Mouse (Mus musculus) stomach, postnatal 0 days (tissue): Measurements from ENCODE around the gene Wipi1. TPM values are rescaled to one million over a fixed set of nuclear protein-coding genes. Genes with fewer than 3 reads are reported as not detected.
A peak's percentile ranks its signal among the peaks of the same experiment; 100 is the strongest.

Experiments used
- ATAC-seq: fragments of 200-750 bp; cut with Nextera tagmentation; 2 replicates; pipeline ENCODE4 v1.8.0; 2017; ENCODE audit not compliant: low FRiP score, low TSS enrichment
- DNase-seq: peaks from one replicate; pipeline ENCODE4 v3.0.0-alpha.2; 2016; ENCODE audit warnings: low spot score
- H3K27ac ChIP-seq: fragments of 300-500 bp; sonication (generic); replicated peaks from 2 replicates; pipeline ENCODE4 v1.5.1; 2014; ENCODE audit warnings: mild to moderate bottlenecking, control low read depth
- H3K27me3 ChIP-seq: fragments of 300-500 bp; sonication (generic); 2 replicates; pipeline ENCODE4 v1.6.1; 2014; ENCODE audit warnings: low read length; ENCODE audit not compliant: control insufficient read depth, insufficient read depth
- H3K36me3 ChIP-seq: fragments of 300-500 bp; sonication (generic); 2 replicates; pipeline ENCODE4 v1.6.1; 2014; ENCODE audit warnings: low read length, mixed read lengths; ENCODE audit not compliant: control insufficient read depth, insufficient read depth
- H3K4me1 ChIP-seq: fragments of 300-500 bp; sonication (generic); replicated peaks from 2 replicates; pipeline ENCODE4 v1.6.1; 2014; ENCODE audit warnings: antibody characterized with exemption; ENCODE audit not compliant: control insufficient read depth, insufficient read depth
- H3K4me2 ChIP-seq: fragments of 300-500 bp; sonication (generic); replicated peaks from 2 replicates; pipeline ENCODE4 v1.6.1; 2014; ENCODE audit warnings: low read depth, mild to moderate bottlenecking, control low read depth, moderate library complexity
- H3K4me3 ChIP-seq: fragments of 300-500 bp; sonication (generic); 2 replicates; pipeline ENCODE4 v1.5.1; 2014; ENCODE audit warnings: low read depth, low read length, control low read depth
- H3K9ac ChIP-seq: fragments of 300-500 bp; sonication (generic); 2 replicates; pipeline ENCODE4 v1.6.1; 2014; ENCODE audit warnings: mild to moderate bottlenecking, low read length, control low read depth, mixed read lengths
- H3K9me3 ChIP-seq: fragments of 300-500 bp; sonication (generic); 2 replicates; pipeline ENCODE4 v1.6.1; 2016; ENCODE audit warnings: low read length; ENCODE audit not compliant: control insufficient read depth
- CTCF ChIP-seq: IDR thresholded peaks from 2 replicates; pipeline ENCODE4 v1.5.1; 2016; ENCODE audit warnings: antibody characterized with exemption, low read depth, mild to moderate bottlenecking, moderate library complexity
- EP300 ChIP-seq: optimal IDR thresholded peaks from 2 replicates; pipeline ENCODE3; 2016; ENCODE audit warnings: antibody characterized with exemption
- WGBS: fragments of 180-500 bp; shearing (Covaris S2); extraction: QIAGEN DNeasy Blood & Tissue Kit; methylation state at CpG from one replicate; pipeline ENCODE4 v1.1.7; 2014; 5-methylcytosine and 5-hydroxymethylcytosine counted together
- polyA plus RNA-seq: library from polyadenylated mRNA; unstranded; fragments of >200 nt; fragmentation: Nextera tagmentation; extraction: Ambion mirVana; gene quantifications from 2 replicates; pipeline ENCODE4 v1.2.1, GENCODE M21; 2015

Wipi1 gene
- polyA plus RNA-seq, 1 experiment from 2014 or later = 40.5 TPM

DNA sequence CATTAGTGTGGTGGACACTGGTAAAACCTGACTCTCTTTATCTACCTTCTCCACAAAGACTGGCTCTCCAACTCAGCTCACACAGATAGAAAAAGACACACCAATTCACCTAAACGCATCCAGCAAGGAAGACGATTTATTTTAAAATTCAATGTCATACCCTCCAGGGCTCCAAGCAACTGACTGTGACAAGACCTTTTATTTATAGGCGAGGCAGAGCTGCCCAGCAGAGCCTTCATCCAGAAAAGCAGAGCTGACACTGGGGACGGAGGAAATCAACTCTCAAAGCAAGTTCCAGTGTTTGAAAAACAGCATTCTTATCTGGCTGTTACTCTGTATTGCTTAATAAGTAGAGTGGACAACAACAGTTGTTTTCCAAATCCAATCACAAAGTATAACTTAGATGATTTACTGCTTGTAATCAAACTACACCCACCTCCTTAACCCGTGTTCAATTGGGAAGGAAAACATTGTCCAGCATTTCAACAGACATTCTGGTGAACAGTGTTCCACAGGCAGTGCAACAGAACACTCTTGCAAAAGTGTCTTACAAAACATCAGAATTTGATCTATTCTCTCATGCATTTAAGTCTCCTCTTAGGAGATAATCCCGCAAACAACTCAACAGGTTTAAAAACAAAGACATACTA, 2.7 kb downstream of the Wipi1 start:
- Histone ChIP-seq H3K4me2 (peak overlapping the region; percentile 85), H3K27me3 (no peaks in the 10 kb centered on the region), H3K27ac (no peak overlapping the region), H3K9me3 (no peaks in the 10 kb centered on the region), H3K4me1 (peaks cover 9% of the 10 kb centered on the region; the same call in 1 of the 2 replicates), H3K36me3 (no peaks in the 10 kb centered on the region; the same call in 1 of the 2 replicates), H3K9ac (no peak overlapping the region; the same call in 1 of the 2 replicates), H3K4me3 (no peak overlapping the region; the same call in 1 of the 2 replicates)
- DNase-seq = no peak
- WGBS = 50% methylated on average over 6 of the region's 6 CpGs
- ATAC-seq = no peak
- TF ChIP-seq CTCF (no peak), EP300 (no peak)

DNA sequence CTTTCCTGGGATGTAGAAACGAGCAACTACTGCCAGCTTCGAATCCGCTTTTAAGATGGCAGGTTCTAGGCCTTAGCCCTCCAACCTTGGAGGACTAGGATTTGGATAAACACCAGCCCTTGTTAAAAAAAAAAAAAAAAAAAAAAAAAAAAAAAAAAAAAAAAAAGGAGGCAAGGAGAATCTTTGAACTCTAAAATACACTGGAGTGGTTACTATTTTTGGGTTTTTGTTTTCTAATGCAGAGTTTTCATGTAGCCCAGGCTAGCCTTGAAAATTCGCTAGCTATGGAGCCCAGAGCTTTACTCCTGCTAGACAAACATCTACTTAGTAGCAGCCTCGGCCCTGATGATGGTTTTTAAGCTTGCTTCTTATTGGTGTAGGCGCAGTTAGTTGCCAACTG, 4.2 kb downstream of the Wipi1 start:
- ATAC-seq = no peak
- Histone ChIP-seq H3K27ac (no peak overlapping the region), H3K27me3 (no peaks in the 10 kb centered on the region), H3K9me3 (no peaks in the 10 kb centered on the region), H3K4me3 (no peak overlapping the region), H3K4me2 (no peak overlapping the region), H3K4me1 (peaks cover 9% of the 10 kb centered on the region; the same call in 1 of the 2 replicates), H3K9ac (no peak overlapping the region), H3K36me3 (no peaks in the 10 kb centered on the region; the same call in 1 of the 2 replicates)
- 77% methylated on average over 6 of the region's 6 CpGs for WGBS
- TF ChIP-seq CTCF = no peak
- TF ChIP-seq EP300 = no peak
- no peak for DNase-seq

DNA sequence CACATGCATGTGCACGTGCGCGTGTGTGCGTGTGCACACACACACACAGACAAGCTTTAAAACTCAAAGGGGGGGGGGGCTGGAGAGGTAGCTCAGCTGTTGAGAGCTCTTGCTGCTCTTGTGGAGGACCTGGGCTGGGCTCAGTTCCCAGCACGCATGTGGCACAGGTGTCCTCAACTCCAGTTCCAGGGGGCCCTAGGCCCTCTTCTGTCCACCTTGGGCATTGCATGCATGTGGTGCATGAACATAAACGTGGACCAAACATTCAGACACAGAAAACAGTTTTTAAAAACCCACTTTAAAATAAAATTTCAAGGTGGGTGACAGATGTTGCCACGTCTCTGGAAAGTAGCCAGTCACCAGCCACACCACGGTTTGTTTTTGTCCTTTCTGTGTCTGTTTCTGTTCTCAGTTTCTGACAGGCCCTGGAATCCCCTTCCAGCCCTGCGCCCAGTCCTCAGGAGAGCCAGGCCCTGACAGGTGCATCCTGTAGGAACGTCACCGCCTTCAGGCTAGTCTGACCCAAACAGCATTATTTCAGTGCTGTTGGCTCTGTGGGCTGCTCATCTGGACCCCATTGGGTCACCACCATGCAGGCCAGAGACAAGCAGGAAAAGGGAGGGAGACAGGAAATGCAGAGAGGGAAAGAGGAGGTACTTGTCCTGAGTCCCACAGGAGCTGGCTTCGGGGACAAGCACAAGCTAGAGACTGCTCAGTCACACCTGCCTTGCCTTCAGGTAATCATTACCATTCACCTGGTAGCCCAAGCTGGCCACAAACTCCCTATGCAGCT, 12.8 kb downstream of the Wipi1 start:
- 86% methylated on average over 12 of the region's 12 CpGs for WGBS
- peak; percentile 47 for TF ChIP-seq CTCF
- TF ChIP-seq EP300 = no peak
- H3K36me3 ChIP-seq = peaks cover 24% of the 10 kb centered on the region; the same call in 1 of the 2 replicates
- H3K4me1 ChIP-seq = no peaks in the 10 kb centered on the region
- no peaks in the 10 kb centered on the region for H3K27me3 ChIP-seq
- no peak overlapping the region for H3K4me2 ChIP-seq
- no peak for DNase-seq
- H3K4me3 ChIP-seq = no peak overlapping the region
- no peaks in the 10 kb centered on the region for H3K9me3 ChIP-seq
- no peak overlapping the region for H3K9ac ChIP-seq
- ATAC-seq = no peak
- no peak overlapping the region for H3K27ac ChIP-seq

DNA sequence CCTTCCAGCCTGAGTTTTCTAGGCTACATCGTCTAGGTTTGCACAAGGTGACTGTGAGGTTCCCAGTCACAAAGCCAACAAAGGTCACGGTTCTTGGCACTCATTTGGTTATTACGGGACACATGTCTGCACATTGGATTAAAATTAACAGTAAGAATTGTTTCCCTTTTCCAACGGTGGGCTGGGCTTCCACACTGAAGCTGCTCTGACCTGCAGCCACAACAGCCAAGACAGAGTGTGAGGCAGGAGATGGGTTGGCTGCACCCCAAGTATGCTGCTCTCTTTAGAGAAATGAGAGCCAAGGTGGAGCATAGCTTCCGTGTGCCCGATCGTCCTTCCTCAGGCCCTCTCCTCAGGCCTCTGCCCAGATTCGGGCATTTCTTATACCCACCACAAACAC, 17.0 kb downstream of the Wipi1 start:
- Histone ChIP-seq H3K27ac (no peak overlapping the region), H3K9me3 (no peaks in the 10 kb centered on the region), H3K4me2 (no peak overlapping the region), H3K9ac (no peak overlapping the region), H3K27me3 (no peaks in the 10 kb centered on the region), H3K36me3 (peaks cover 16% of the 10 kb centered on the region; the same call in 1 of the 2 replicates), H3K4me1 (no peaks in the 10 kb centered on the region), H3K4me3 (no peak overlapping the region)
- 70% methylated on average over 8 of the region's 8 CpGs for WGBS
- DNase-seq (no peak), ATAC-seq (no peak)
- TF ChIP-seq EP300 = no peak
- TF ChIP-seq CTCF = no peak

DNA sequence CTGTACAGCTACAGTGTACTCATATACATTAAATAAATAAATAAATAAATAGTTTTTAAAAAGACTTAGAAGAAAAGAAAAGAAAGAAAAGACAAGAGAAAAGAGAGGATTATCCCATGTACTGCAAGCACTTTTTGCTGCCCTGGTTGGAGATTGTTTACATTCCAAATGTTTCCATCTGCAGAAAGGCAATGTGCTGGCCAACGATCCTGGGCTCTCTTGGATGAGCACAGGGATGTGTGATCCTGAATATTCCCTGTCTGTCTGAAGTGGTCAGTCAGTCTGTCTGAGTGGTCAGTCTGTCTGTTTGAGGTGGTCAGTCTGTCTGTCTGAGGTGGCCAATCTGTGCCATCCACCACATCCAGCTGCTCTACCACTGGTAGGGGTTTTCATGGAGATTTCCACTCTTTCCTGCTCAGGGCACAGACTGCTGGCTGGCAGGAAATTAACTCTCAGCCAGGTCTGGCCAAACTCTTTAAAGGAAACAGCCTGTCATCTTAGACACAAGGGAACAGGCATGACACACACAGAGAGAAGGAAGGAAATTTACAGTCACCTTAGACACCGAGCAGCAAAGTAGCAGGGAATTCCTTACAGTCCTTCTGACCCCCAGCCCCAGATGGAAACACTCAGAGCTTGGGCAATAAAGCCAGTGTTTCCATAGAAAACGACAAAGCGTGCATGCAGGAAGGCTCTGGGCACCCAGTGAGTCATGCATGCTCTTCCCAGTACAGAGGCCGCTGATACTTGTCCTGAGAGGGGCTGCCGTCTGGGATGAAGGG, 18.4 kb downstream of the Wipi1 start:
- WGBS = 17% methylated on average over 6 of the region's 6 CpGs
- DNase-seq = no peak

More for the DNA sequence above, 18.4 kb downstream of the Wipi1 start:
- Histone ChIP-seq H3K36me3 (peaks cover 18% of the 10 kb centered on the region; the same call in 1 of the 2 replicates), H3K9ac (no peak overlapping the region), H3K4me2 (no peak overlapping the region), H3K9me3 (no peaks in the 10 kb centered on the region), H3K4me1 (no peaks in the 10 kb centered on the region), H3K27me3 (no peaks in the 10 kb centered on the region), H3K27ac (peak overlapping the region; percentile 49; the same call in 1 of the 2 replicates), H3K4me3 (no peak overlapping the region)
- ATAC-seq = peak; percentile 60; the same call in 1 of the 2 replicates
- no peak for TF ChIP-seq CTCF
- no peak for TF ChIP-seq EP300
